Mouse (Mus musculus) cerebellum, postnatal 36 days (tissue): ENCODE data around the gene Hmg20a.

ENCODE experiments used
- DNase-seq, 2 experiments: peaks; one replicate each; pipeline ENCODE4 v3.0.0; 2021 to 2022; ENCODE audit warnings: mixed read lengths in 2 of 2

The Hmg20a gene

GRCm38 (mm10) chr9:56533916-56534315 lies 115.5 kb downstream of the Hmg20a start:
- no peak for DNase-seq

GRCm38 (mm10) chr9:56534727-56535126 lies 116.3 kb downstream of the Hmg20a start:
- DNase-seq = no peak

- DNase-seq = no peak
Measured at GRCm38 (mm10) chr9:56535361-56535760, 117.0 kb downstream of the Hmg20a start.

GRCm38 (mm10) chr9:56540051-56540450 lies 121.6 kb downstream of the Hmg20a start:
- no peak for DNase-seq

GRCm38 (mm10) chr9:56544687-56545475 lies 126.5 kb downstream of the Hmg20a start:
- DNase-seq = no peak
